Mouse (Mus musculus) MEL (cell line): ENCODE measurements around the gene Fam169b. TPM values are rescaled to one million over a fixed set of nuclear protein-coding genes. Genes with fewer than 3 reads are reported as not detected.

Experiments
- DNase-seq: peaks from one replicate; pipeline ENCODE4 v3.0.0; 2011; ENCODE audit warnings: low read depth, low spot score
- H3K27ac ChIP-seq: 2 replicates; pipeline ENCODE4 v1.5.1; 2012; ENCODE audit warnings: low read depth, mild to moderate bottlenecking, control low read depth, low read length, moderate library complexity; ENCODE audit not compliant: control insufficient read depth
- H3K27me3 ChIP-seq, 2 experiments: fragments of 150-350 bp in 1 of 2; sonication (generic) in 1 of 2; 2 replicates each; pipeline ENCODE4 v1.6.1; 2012; ENCODE audit warnings: low read length in 2 of 2, mild to moderate bottlenecking in 2 of 2, improper control_type of control experiment in 1 of 2, moderate library complexity in 1 of 2; ENCODE audit not compliant: insufficient read depth in 2 of 2, control insufficient read depth in 1 of 2
- H3K36me3 ChIP-seq, 2 experiments: 2 replicates each; pipeline ENCODE4 v1.6.1; 2012 to 2014; ENCODE audit warnings: low read length in 2 of 2, improper control_type of control experiment in 1 of 2, inconsistent platforms in 1 of 2, mild to moderate bottlenecking in 1 of 2; ENCODE audit not compliant: insufficient read depth in 2 of 2, control insufficient read depth in 1 of 2
- H3K4me1 ChIP-seq, 2 experiments: fragments of 150-350 bp in 1 of 2; sonication (generic) in 1 of 2; 2 replicates each; pipeline ENCODE4 v1.6.1; 2012; ENCODE audit warnings: low read length in 2 of 2, improper control_type of control experiment in 1 of 2, mild to moderate bottlenecking in 1 of 2; ENCODE audit not compliant: insufficient read depth in 2 of 2, control insufficient read depth in 1 of 2
- H3K4me3 ChIP-seq, 2 experiments: fragments of 150-350 bp in 1 of 2; sonication (generic) in 1 of 2; 2 replicates each; pipeline ENCODE4 v1.5.1; 2012; ENCODE audit warnings: low read depth in 2 of 2, low read length in 2 of 2, mild to moderate bottlenecking in 2 of 2, moderate library complexity in 2 of 2, control low read depth in 1 of 2, improper control_type of control experiment in 1 of 2; ENCODE audit not compliant: control insufficient read depth in 1 of 2, insufficient read depth in 1 of 2
- H3K79me2 ChIP-seq: 2 replicates; pipeline ENCODE4 v1.6.1; 2012; ENCODE audit warnings: mild to moderate bottlenecking, low read length, moderate library complexity; ENCODE audit not compliant: control insufficient read depth, poor library complexity, insufficient read depth
- H3K9ac ChIP-seq: 2 replicates; pipeline ENCODE4 v1.6.1; 2012; ENCODE audit warnings: low read depth, mild to moderate bottlenecking, control low read depth, low read length, moderate library complexity; ENCODE audit not compliant: control insufficient read depth, poor library complexity, severe bottlenecking
- H3K9me3 ChIP-seq: fragments of 150-350 bp; sonication (generic); replicated peaks from 2 replicates; pipeline ENCODE4 v1.6.1; 2012; ENCODE audit warnings: mild to moderate bottlenecking, low read length, improper control_type of control experiment, moderate library complexity; ENCODE audit not compliant: insufficient read depth
- CHD1 ChIP-seq: IDR thresholded peaks from 2 replicates; pipeline ENCODE4 v1.6.1; 2012; ENCODE audit warnings: low read depth, mild to moderate bottlenecking, inconsistent platforms, low read length, improper control_type of control experiment
- CHD2 ChIP-seq: IDR thresholded peaks from 2 replicates; pipeline ENCODE4 v1.6.1; 2011; ENCODE audit warnings: low read length, improper control_type of control experiment
- CTCF ChIP-seq, 3 experiments: IDR thresholded peaks in 2 of 3; conservative IDR thresholded peaks in 1 of 3; 2 replicates each; pipeline ENCODE4 v1.5.1; 2011 to 2012; ENCODE audit warnings: low read length in 3 of 3, low read depth in 2 of 3, mild to moderate bottlenecking in 2 of 3, improper control_type of control experiment in 1 of 3, inconsistent platforms in 1 of 3, mixed read lengths in 1 of 3, moderate library complexity in 1 of 3; ENCODE audit not compliant: control insufficient read depth in 1 of 3, insufficient read depth in 1 of 3, poor library complexity in 1 of 3, severe bottlenecking in 1 of 3
- E2F4 ChIP-seq: IDR thresholded peaks from 2 replicates; pipeline ENCODE4 v1.6.1; 2011; ENCODE audit warnings: low read depth, low read length, improper control_type of control experiment, borderline replicate concordance
- EP300 ChIP-seq, 2 experiments: IDR thresholded peaks; 2 replicates each; pipeline ENCODE4 v1.6.1; 2011; ENCODE audit warnings: improper control_type of control experiment in 2 of 2, low read length in 2 of 2, low read depth in 1 of 2, mild to moderate bottlenecking in 1 of 2
- GATA1 ChIP-seq: IDR thresholded peaks from 2 replicates; pipeline ENCODE4 v1.6.1; 2011; ENCODE audit warnings: low read depth, low read length, improper control_type of control experiment
- HCFC1 ChIP-seq: IDR thresholded peaks from 2 replicates; pipeline ENCODE4 v1.6.1; 2012; ENCODE audit warnings: low read depth, mild to moderate bottlenecking, inconsistent platforms, low read length, improper control_type of control experiment, moderate library complexity
- JUND ChIP-seq: IDR thresholded peaks from 2 replicates; pipeline ENCODE4 v1.6.1; 2011; ENCODE audit warnings: low read depth, mild to moderate bottlenecking, improper control_type of control experiment, low read length
- MAZ ChIP-seq: IDR thresholded peaks from 2 replicates; pipeline ENCODE4 v1.6.1; 2012; ENCODE audit warnings: low read depth, mild to moderate bottlenecking, inconsistent platforms, low read length, improper control_type of control experiment
- MEF2A ChIP-seq: IDR thresholded peaks from 2 replicates; pipeline ENCODE4 v1.6.1; 2014; ENCODE audit warnings: low read depth, mild to moderate bottlenecking, inconsistent platforms, low read length, improper control_type of control experiment; ENCODE audit not compliant: poor library complexity, insufficient replicate concordance, severe bottlenecking; ENCODE audit errors: extremely low read depth
- MXI1 ChIP-seq: IDR thresholded peaks from 2 replicates; pipeline ENCODE4 v1.6.1; 2011; ENCODE audit warnings: mild to moderate bottlenecking, low read depth, low read length, improper control_type of control experiment
- MYB ChIP-seq: IDR thresholded peaks from 2 replicates; pipeline ENCODE4 v1.6.1; 2011; ENCODE audit warnings: mild to moderate bottlenecking, low read depth, low read length, improper control_type of control experiment
- NELFE ChIP-seq: IDR thresholded peaks from 2 replicates; pipeline ENCODE4 v1.6.1; 2011; ENCODE audit warnings: low read depth, low read length, improper control_type of control experiment
- NRF1 ChIP-seq: IDR thresholded peaks from 2 replicates; pipeline ENCODE4 v1.6.1; 2014; ENCODE audit warnings: low read depth, mild to moderate bottlenecking, inconsistent platforms, low read length, improper control_type of control experiment, moderate library complexity; ENCODE audit not compliant: poor library complexity, insufficient read depth, severe bottlenecking
- POLR2A ChIP-seq, 2 experiments: IDR thresholded peaks; 2 replicates each; pipeline ENCODE4 v1.6.1; 2011 to 2012; ENCODE audit warnings: low read length in 2 of 2, mild to moderate bottlenecking in 2 of 2, control low read depth in 1 of 2, improper control_type of control experiment in 1 of 2, low read depth in 1 of 2, moderate library complexity in 1 of 2; ENCODE audit not compliant: control insufficient read depth in 1 of 2, insufficient read depth in 1 of 2, poor library complexity in 1 of 2
- POLR2AphosphoS5 ChIP-seq: IDR thresholded peaks from 2 replicates; pipeline ENCODE4 v1.6.1; 2012; ENCODE audit warnings: low read depth, borderline replicate concordance, mild to moderate bottlenecking, inconsistent platforms, low read length, moderate library complexity, mixed read lengths
- RAD21 ChIP-seq: IDR thresholded peaks from 2 replicates; pipeline ENCODE4 v1.6.1; 2011; ENCODE audit warnings: mild to moderate bottlenecking, low read depth, low read length, improper control_type of control experiment
- SIN3A ChIP-seq: IDR thresholded peaks from 2 replicates; pipeline ENCODE4 v1.6.1; 2012; ENCODE audit warnings: low read length, improper control_type of control experiment, inconsistent platforms
- SMC3 ChIP-seq: IDR thresholded peaks from 2 replicates; pipeline ENCODE4 v1.6.1; 2011; ENCODE audit warnings: low read depth, low read length, improper control_type of control experiment
- TAL1 ChIP-seq: IDR thresholded peaks from 2 replicates; pipeline ENCODE4 v1.6.1; 2012; ENCODE audit warnings: mild to moderate bottlenecking, inconsistent platforms, low read length, moderate library complexity, mixed read lengths
- UBTF ChIP-seq: IDR thresholded peaks from 2 replicates; pipeline ENCODE4 v1.6.1; 2012; ENCODE audit warnings: low read depth, mild to moderate bottlenecking, inconsistent platforms, low read length, improper control_type of control experiment, moderate library complexity, borderline replicate concordance; ENCODE audit not compliant: insufficient read depth
- USF2 ChIP-seq, 2 experiments: IDR thresholded peaks; 2 replicates each; pipeline ENCODE4 v1.6.1; 2011 to 2012; ENCODE audit warnings: improper control_type of control experiment in 2 of 2, low read length in 2 of 2, borderline replicate concordance in 1 of 2, inconsistent platforms in 1 of 2, low read depth in 1 of 2, mild to moderate bottlenecking in 1 of 2; ENCODE audit not compliant: insufficient read depth in 1 of 2
- ZNF384 ChIP-seq: IDR thresholded peaks from 2 replicates; pipeline ENCODE4 v1.6.1; 2012; ENCODE audit warnings: low read depth, mild to moderate bottlenecking, inconsistent platforms, low read length, improper control_type of control experiment
- polyA plus RNA-seq, 2 experiments: library from polyadenylated mRNA; stranded (reverse) in 1 of 2; unstranded in 1 of 2; fragments of >175 nt in 1 of 2; fragments of >200 nt in 1 of 2; gene quantifications; 2 replicates each; pipeline versions ENCODE4 v1.2.1 to v1.2.4; 2012; ENCODE audit warnings: low replicate concordance in 2 of 2, low read depth in 1 of 2; ENCODE audit not compliant: insufficient read length in 2 of 2, insufficient read depth in 1 of 2, missing spikeins in 1 of 2
- total RNA-seq: library from RNA; depleted of rRNA; stranded (reverse); fragments of 300-350 nt; gene quantifications from 2 replicates; pipeline ENCODE4 v1.2.3, GENCODE M21; 2012

The Fam169b gene
- total and polyA plus RNA-seq, 3 experiments: not detected

GRCm38 (mm10) chr7:68337080-68337781, 63.6 kb downstream of the Fam169b start:
- no peak for DNase-seq
- H3K36me3 ChIP-seq: no peaks in the 10 kb centered on the region
- no peaks in the 10 kb centered on the region for H3K4me1 ChIP-seq
- TF ChIP-seq RAD21: no peak
- TF ChIP-seq CHD2: no peak
- TF ChIP-seq MXI1: no peak
- no peak for TF ChIP-seq CHD1
- no peak for TF ChIP-seq TAL1
- no peak for TF ChIP-seq EP300 (IDR thresholded peaks at IDR 0.05; ENCODE audit: low read depth in 1 of 2, low read length in 2 of 2)
- no peak for TF ChIP-seq GATA1
- no peak for TF ChIP-seq NELFE
- no peak for TF ChIP-seq SMC3
- no peak for TF ChIP-seq JUND
- TF ChIP-seq USF2 (IDR thresholded peaks at IDR 0.05; ENCODE audit: borderline replicate concordance in 1 of 2, insufficient read depth in 1 of 2, low read depth in 1 of 2, low read length in 2 of 2): no peak
- TF ChIP-seq MYB: no peak
- no peak overlapping the region for H3K27ac ChIP-seq
- no peak overlapping the region for H3K4me3 ChIP-seq
- no peaks in the 10 kb centered on the region for H3K79me2 ChIP-seq
- H3K9me3 ChIP-seq: no peaks in the 10 kb centered on the region
- peaks cover 0 to 2% of the 10 kb centered on the region in 2 experiments; a peak in 2 of 4 replicates for H3K27me3 ChIP-seq
- H3K9ac ChIP-seq: no peak overlapping the region

DNA sequence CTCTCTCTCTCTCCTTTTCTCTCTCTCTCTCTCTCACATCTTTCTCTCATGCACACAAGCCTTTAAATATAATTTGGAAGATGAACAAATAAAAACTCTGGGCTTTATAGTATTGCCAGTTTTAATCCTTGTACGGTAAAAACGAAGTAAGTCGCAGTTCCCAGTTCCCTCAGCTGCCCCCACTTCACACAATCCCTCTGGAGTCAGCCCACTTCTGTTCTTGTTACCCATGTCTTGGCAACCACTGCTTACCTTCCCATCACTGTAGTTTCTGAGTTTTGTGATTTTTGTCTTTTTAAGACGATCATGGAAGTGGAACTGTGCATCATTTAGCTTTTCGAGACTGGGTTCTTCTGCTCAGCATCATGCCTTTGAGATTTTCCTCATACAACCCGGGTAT, 65.0 kb downstream of the Fam169b start:
- H3K9ac ChIP-seq: no peak overlapping the region
- no peaks in the 10 kb centered on the region for H3K79me2 ChIP-seq
- DNase-seq: no peak
- H3K27ac ChIP-seq: no peak overlapping the region
- TF ChIP-seq E2F4 (no peak), JUND (no peak), HCFC1 (no peak), MYB (no peak), SIN3A (no peak), CTCF (IDR thresholded peaks at IDR 0.05 in 2 of 3, conservative IDR thresholded peaks at IDR 0.05 in 1 of 3; ENCODE audit: control insufficient read depth in 1 of 3, insufficient read depth in 1 of 3, low read depth in 2 of 3, low read length in 3 of 3, poor library complexity in 1 of 3, severe bottlenecking in 1 of 3) (no peak), UBTF (no peak), ZNF384 (no peak), SMC3 (no peak), MEF2A (no peak), MAZ (no peak), NRF1 (no peak), POLR2AphosphoS5 (no peak), POLR2A (IDR thresholded peaks at IDR 0.05; ENCODE audit: control insufficient read depth in 1 of 2, insufficient read depth in 1 of 2, low read depth in 1 of 2, low read length in 2 of 2, poor library complexity in 1 of 2) (no peak), TAL1 (no peak)
- no peaks in the 10 kb centered on the region for H3K9me3 ChIP-seq
- H3K4me3 ChIP-seq: no peak overlapping the region
- H3K27me3 ChIP-seq: peaks cover 0 to 2% of the 10 kb centered on the region in 2 experiments; a peak in 2 of 4 replicates
- H3K4me1 ChIP-seq: no peaks in the 10 kb centered on the region
- no peaks in the 10 kb centered on the region for H3K36me3 ChIP-seq
